Mouse (Mus musculus) brown adipose tissue, adult 24 weeks (tissue): ENCODE measurements around the gene Rnpc3. TPM values are rescaled to one million over a fixed set of nuclear protein-coding genes. Genes with fewer than 3 reads are reported as not detected.

Source experiments
- polyA plus RNA-seq: library from polyadenylated mRNA; stranded (reverse); fragments of >200 nt; gene quantifications from 2 replicates; pipeline ENCODE4 v1.2.4, GENCODE M21; 2012; ENCODE audit not compliant: missing spikeins, insufficient read depth, insufficient read length

Rnpc3 gene
- polyA plus RNA-seq, 1 experiment: 8.8 TPM

Other genes starting within 250 kb of the Rnpc3 start
- gene Amy2a1, start 97.7 kb downstream of the Rnpc3 start, polyA plus RNA-seq: not detected in 2 replicates
- 260 and 343 TPM in 2 replicates for gene Amy1, start 23.4 kb downstream of the Rnpc3 start, polyA plus RNA-seq